Mouse (Mus musculus): ENCODE measurements at regions not wholly inside any gene's neighbourhood (a gene's known extent, or its start where the extent isn't known, plus 50 kb on each side); places are given as distances from the start of the nearest gene placed in this dataset.

DNA sequence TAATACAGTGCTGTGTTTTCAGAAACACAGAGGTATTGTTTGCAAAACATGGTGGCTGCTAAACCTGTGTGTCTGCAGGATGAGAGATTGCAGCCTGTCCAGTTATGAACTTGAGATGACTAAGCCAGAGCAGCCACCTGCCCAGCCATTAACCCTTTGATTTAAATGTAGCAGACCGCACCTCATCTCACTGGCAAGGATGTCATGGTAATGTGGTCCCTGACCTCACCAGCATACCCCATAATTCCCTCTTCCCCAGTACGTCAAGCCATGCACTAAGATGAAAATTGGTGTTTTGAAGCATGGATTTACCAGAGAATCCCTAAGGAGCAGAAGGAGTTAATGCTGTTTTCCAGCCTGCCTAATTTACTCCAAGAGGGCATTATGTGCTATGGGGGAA, 128.5 kb upstream of the Chl1 start:
- in situ Hi-C loops (cut with MboI; ENCODE audit: low sequenced_read_pairs), result no loop called here

DNA sequence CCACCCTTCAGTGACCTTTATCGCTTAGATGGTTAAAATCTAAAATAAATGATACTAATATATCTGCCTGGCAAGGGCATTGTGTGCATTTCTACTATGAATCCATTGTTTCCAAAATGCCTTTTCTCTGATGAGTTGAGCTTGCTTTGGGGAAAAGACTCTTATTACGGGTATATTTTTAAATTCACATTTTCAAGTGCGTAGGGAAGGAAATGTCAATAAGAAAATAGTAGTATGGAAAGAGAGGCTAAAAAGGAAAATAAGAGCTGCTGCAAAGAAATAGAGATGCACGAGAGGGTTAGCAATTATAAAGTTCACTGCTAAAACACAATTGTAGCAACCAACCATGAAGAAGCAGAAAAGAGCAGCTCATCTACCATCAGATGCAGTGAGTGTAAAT, 123.8 kb upstream of the Chl1 start:
- in situ Hi-C loops (cut with MboI; ENCODE audit: low sequenced_read_pairs), result no loop called here

DNA sequence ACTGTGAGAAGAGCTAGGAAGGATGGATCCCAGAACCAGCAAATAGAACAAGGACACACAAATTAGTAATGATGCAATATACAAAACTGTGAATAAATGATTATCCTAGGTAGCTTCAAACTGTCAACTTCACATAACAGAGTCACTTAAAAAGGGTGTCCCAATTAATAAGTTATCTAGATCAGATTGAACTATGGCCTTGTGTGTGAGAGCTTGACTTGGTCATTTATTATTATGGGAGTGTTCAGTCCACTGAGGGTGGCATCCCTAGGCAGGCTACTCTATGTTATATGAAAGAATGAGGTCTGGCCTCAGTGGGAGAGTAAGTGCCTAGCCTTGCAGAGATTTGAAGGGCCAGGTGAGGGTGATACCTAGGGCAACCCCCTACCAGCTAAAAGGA, 104.4 kb upstream of the Chl1 start:
- in situ Hi-C loops (cut with MboI; ENCODE audit: low sequenced_read_pairs), result no loop called here

GRCm38 (mm10) chr6:103414888-103415287, 95.5 kb upstream of the Chl1 start:
- in situ Hi-C loops (cut with MboI; ENCODE audit: low sequenced_read_pairs), result no loop called here

- in situ Hi-C loops (cut with MboI; ENCODE audit: low sequenced_read_pairs), result no loop called here
These were observed 89.1 kb upstream of the Chl1 start for GRCm38 (mm10) chr6:103421013-103421933.

GRCm38 (mm10) chr6:103430933-103431594, 79.3 kb upstream of the Chl1 start:
- in situ Hi-C loops (cut with MboI; ENCODE audit: low sequenced_read_pairs), result no loop called here

DNA sequence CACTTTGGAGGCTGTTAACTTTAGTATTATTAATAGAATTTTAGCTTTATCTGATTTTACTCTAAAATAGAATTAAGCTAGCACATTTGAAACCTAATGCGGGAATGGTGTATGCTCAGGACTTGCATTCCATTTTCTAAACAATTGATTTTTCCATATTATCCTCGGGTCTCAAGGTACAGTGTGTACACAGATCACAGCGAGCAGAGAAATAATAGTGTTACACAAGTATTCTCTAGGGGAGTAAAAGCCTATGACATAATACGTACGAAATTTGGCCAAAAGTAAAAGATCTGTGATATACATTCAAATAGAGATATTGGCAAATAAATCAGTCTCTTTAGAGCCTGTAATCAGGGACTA, 78.8 kb upstream of the Chl1 start:
- in situ Hi-C loops (cut with MboI; ENCODE audit: low sequenced_read_pairs), result no loop called here

All from CH12F3 (cell line).